Mouse (Mus musculus): Measurements from ENCODE around the gene Rad51c.

- TF ChIP-seq ZNF384 (IDR thresholded peaks at IDR 0.05; ENCODE audit: low read depth, low read length) = no peak
- TF ChIP-seq UBTF (IDR thresholded peaks at IDR 0.05; ENCODE audit: borderline replicate concordance, insufficient read depth, low read depth, low read length) = no peak
- TF ChIP-seq EP300 (IDR thresholded peaks at IDR 0.05; ENCODE audit: low read depth in 1 of 2, low read length in 2 of 2) = no peak
- TF ChIP-seq USF1 (IDR thresholded peaks at IDR 0.05; ENCODE audit: low read depth, low read length) = no peak
- TF ChIP-seq POLR2A (IDR thresholded peaks at IDR 0.05; ENCODE audit: control insufficient read depth in 1 of 2, insufficient read depth in 1 of 2, low read depth in 1 of 2, low read length in 2 of 2, poor library complexity in 1 of 2) = no peak
- no peak for TF ChIP-seq MAX (IDR thresholded peaks at IDR 0.05; ENCODE audit: low read length)
Measured at GRCm38 (mm10) chr11:87447429-87447828, 42.7 kb upstream of the Rad51c start.

Data from MEL (cell line).